Mouse (Mus musculus) liver, postnatal 0 days (tissue): ENCODE results near the gene Mthfd1l.

Source experiments
- CTCF ChIP-seq: sonication (generic); IDR thresholded peaks from 2 replicates; pipeline ENCODE4 v1.5.1; 2016; ENCODE audit warnings: antibody characterized with exemption, low read depth
- EP300 ChIP-seq: IDR thresholded peaks from 2 replicates; pipeline ENCODE4 v1.6.1; 2016; ENCODE audit warnings: antibody characterized with exemption, low read depth, mild to moderate bottlenecking

DNA sequence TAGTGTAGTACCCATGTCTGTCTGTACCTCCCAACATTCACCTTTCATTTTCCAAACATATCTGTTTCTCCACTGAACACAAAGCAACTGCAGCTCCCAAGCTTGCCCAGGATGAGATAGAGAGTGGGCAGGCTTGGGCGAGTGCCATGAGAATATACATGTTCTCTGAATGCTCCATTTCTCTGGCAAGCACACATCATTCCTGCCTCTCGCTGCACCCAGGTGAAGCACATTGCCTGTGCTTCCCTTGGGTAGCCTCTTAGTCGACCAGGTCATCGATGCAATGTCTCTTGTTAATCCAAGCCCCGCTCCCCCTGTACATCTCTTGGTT lies 140.4 kb downstream of the Mthfd1l start:
- TF ChIP-seq CTCF, result no peak
- TF ChIP-seq EP300, result no peak
